15 mouse cellular contexts compared by ENCODE assay signal in genomic region chr13:56616386-56616785, GRCm38 (mm10). TPM values are rescaled to one million over a fixed set of nuclear protein-coding genes. Genes with fewer than 3 reads are reported as not detected.
DNase-seq lines count a peak whose midpoint lies in the region; ATAC-seq lines count a peak whose summit lies in the region.
"Had no signal": no experiment of that assay in that cellular context is flagged by ENCODE, and none has a peak within 500 bp of the region (broad histone marks: within the 10 kb centered on the region; RNA-seq: fewer than 3 reads in every experiment).

No protein-coding gene starts in this region.

- no peak overlapping the region for H3K9ac ChIP-seq in forebrain, embryonic 14.5 days (ENCODE audit: low read length)
- no peak overlapping the region for H3K9ac ChIP-seq in kidney, embryonic 16.5 days (replicated peaks; ENCODE audit: low read length)
- H3K9ac ChIP-seq in midbrain, embryonic 15.5 days = no peak overlapping the region
- H3K9ac ChIP-seq: hindbrain, embryonic 13.5 days; liver, embryonic 14.5 days had no signal

- DNase-seq in forebrain, embryonic 10.5 days (ENCODE audit: extremely low spot score, low spot score) = no peak
- no peak for DNase-seq in forebrain, embryonic 14.5 days (ENCODE audit: low spot score)
- DNase-seq in kidney, postnatal 36 days = no peak
- no peak for DNase-seq in urinary bladder, postnatal 36 days (ENCODE audit: low spot score in 2 of 2)
- DNase-seq: kidney, adult 8-10 months; right cerebral cortex, postnatal 14 days; thymus, adult 2 months had no signal

- no peaks in the 10 kb centered on the region for H3K36me3 ChIP-seq in forebrain, embryonic 10.5 days (replicated peaks)
- H3K36me3 ChIP-seq in forebrain, embryonic 14.5 days (ENCODE audit: control insufficient read depth, insufficient read depth, low read length) = no peaks in the 10 kb centered on the region
- H3K36me3 ChIP-seq in kidney, embryonic 16.5 days (ENCODE audit: insufficient read depth, low read length) = no peaks in the 10 kb centered on the region
- no peaks in the 10 kb centered on the region for H3K36me3 ChIP-seq in midbrain, embryonic 15.5 days (replicated peaks)
- H3K36me3 ChIP-seq: hindbrain, embryonic 13.5 days had no signal

- H3K27ac ChIP-seq in forebrain, embryonic 10.5 days = 0 out of 2 replicates have a peak overlapping the region, but pooled peaks have one; percentile 44
- no peak overlapping the region for H3K27ac ChIP-seq in forebrain, embryonic 14.5 days (ENCODE audit: low read depth, low read length)
- H3K27ac ChIP-seq in kidney, embryonic 16.5 days (ENCODE audit: low read length) = 0 out of 2 replicates have a peak overlapping the region, but pooled peaks have one; percentile 1
- no peak overlapping the region for H3K27ac ChIP-seq in midbrain, embryonic 15.5 days
- H3K27ac ChIP-seq: embryonic facial prominence, embryonic 13.5 days; hindbrain, embryonic 13.5 days; liver, embryonic 14.5 days had no signal

- H3K4me3 ChIP-seq in forebrain, embryonic 10.5 days = no peak overlapping the region
- H3K4me3 ChIP-seq in forebrain, embryonic 14.5 days (ENCODE audit: low read depth, low read length) = no peak overlapping the region
- H3K4me3 ChIP-seq in kidney, embryonic 16.5 days (ENCODE audit: low read length) = no peak overlapping the region
- no peak overlapping the region for H3K4me3 ChIP-seq in midbrain, embryonic 15.5 days
- H3K4me3 ChIP-seq: embryonic facial prominence, embryonic 13.5 days; hindbrain, embryonic 13.5 days had no signal

- WGBS in forebrain, embryonic 10.5 days = 81% methylated on average over 7 of the region's 7 CpGs
- 89% methylated on average over 7 of the region's 7 CpGs for WGBS in forebrain, embryonic 14.5 days
- WGBS in kidney, embryonic 16.5 days = 30% methylated on average over 7 of the region's 7 CpGs
- WGBS in midbrain, embryonic 15.5 days = 72% methylated on average over 7 of the region's 7 CpGs

- peaks cover 18% of the 10 kb centered on the region for H3K27me3 ChIP-seq in forebrain, embryonic 10.5 days (ENCODE audit: poor library complexity, severe bottlenecking)
- H3K27me3 ChIP-seq in forebrain, embryonic 14.5 days (replicated peaks; ENCODE audit: control insufficient read depth, insufficient read depth, low read length) = no peaks in the 10 kb centered on the region
- 0 out of 2 replicates have a peak, but pooled peaks cover 2% of the 10 kb centered on the region for H3K27me3 ChIP-seq in kidney, embryonic 16.5 days (ENCODE audit: insufficient read depth, low read length)
- H3K27me3 ChIP-seq in midbrain, embryonic 15.5 days (replicated peaks) = peaks cover 9% of the 10 kb centered on the region; the same call in 1 of the 2 replicates
- H3K27me3 ChIP-seq: embryonic facial prominence, embryonic 13.5 days had no signal

- H3K9me3 ChIP-seq in forebrain, embryonic 10.5 days = no peaks in the 10 kb centered on the region
- no peaks in the 10 kb centered on the region for H3K9me3 ChIP-seq in forebrain, embryonic 14.5 days (replicated peaks; ENCODE audit: control insufficient read depth, low read length)
- H3K9me3 ChIP-seq in kidney, embryonic 16.5 days (ENCODE audit: low read length) = no peaks in the 10 kb centered on the region
- H3K9me3 ChIP-seq in midbrain, embryonic 15.5 days = no peaks in the 10 kb centered on the region
- H3K9me3 ChIP-seq: embryonic facial prominence, embryonic 13.5 days; hindbrain, embryonic 13.5 days had no signal

- H3K4me1 ChIP-seq in forebrain, embryonic 10.5 days = peaks cover 53% of the 10 kb centered on the region
- H3K4me1 ChIP-seq in forebrain, embryonic 14.5 days (ENCODE audit: control insufficient read depth, insufficient read depth, low read length) = peaks cover 9% of the 10 kb centered on the region; the same call in 1 of the 2 replicates
- H3K4me1 ChIP-seq in kidney, embryonic 16.5 days (ENCODE audit: insufficient read depth, low read length) = peaks cover 62% of the 10 kb centered on the region
- H3K4me1 ChIP-seq in midbrain, embryonic 15.5 days = peaks cover 7% of the 10 kb centered on the region; the same call in 1 of the 2 replicates

- no peak for ATAC-seq in forebrain, embryonic 14.5 days
- ATAC-seq in kidney, embryonic 16.5 days (ENCODE audit: low FRiP score, low TSS enrichment) = no peak
- ATAC-seq in common myeloid progenitor, adult 5-6 weeks (replicated peaks; ENCODE audit: low read depth, poor library complexity, severe bottlenecking) = peak; percentile 2; the same call in 1 of the 2 replicates
- ATAC-seq in megakaryocyte progenitor cell, adult 5-6 weeks (replicated peaks; ENCODE audit: poor library complexity) = peak; percentile 7; the same call in 1 of the 2 replicates
- no peak for ATAC-seq in midbrain, embryonic 15.5 days (replicated peaks)
- ATAC-seq: activated CD4-positive, CD25-positive, alpha-beta regulatory T cell, adult 4 months had no signal

- no peak overlapping the region for H3K4me2 ChIP-seq in forebrain, embryonic 14.5 days (ENCODE audit: low read length)
- no peak overlapping the region for H3K4me2 ChIP-seq in kidney, embryonic 16.5 days (replicated peaks; ENCODE audit: low read depth, low read length)
- H3K4me2 ChIP-seq in midbrain, embryonic 15.5 days = no peak overlapping the region
- H3K4me2 ChIP-seq: embryonic facial prominence, embryonic 13.5 days; hindbrain, embryonic 13.5 days had no signal

RNA-seq across cellular contexts. Expression of gene Tgfbi, which starts 7.1 kb away (rescaled TPM):
- polyA plus RNA-seq in forebrain, embryonic 10.5 days (2016; fragmentation: Nextera tagmentation; extraction: Ambion mirVana) = 20.1 and 22.1 TPM in 2 replicates
- 3.0 and 3.8 TPM in 2 replicates for polyA plus RNA-seq in forebrain, embryonic 14.5 days (2014; fragmentation: Nextera tagmentation; extraction: Ambion mirVana)
- 133 and 135 TPM in 2 replicates for polyA plus RNA-seq in kidney, embryonic 16.5 days (2015; fragmentation: Nextera tagmentation; extraction: Ambion mirVana)
- 5.5 and 7.2 TPM in 2 replicates for total RNA-seq in common myeloid progenitor, adult 5-6 weeks (2017)
- total RNA-seq in megakaryocyte progenitor cell, adult 5-6 weeks (2015) = 8.4 and 10.1 TPM in 2 replicates
- total RNA-seq in megakaryocyte progenitor cell, adult 5-6 weeks (2017) = 15.4 and 15.7 TPM in 2 replicates
- 3.6 and 4.4 TPM in 2 replicates for polyA plus RNA-seq in midbrain, embryonic 15.5 days (2015; fragmentation: Nextera tagmentation; extraction: Ambion mirVana)

Comparison
In these comparisons a context has a peak if more than half of its experiments do, and no peak if none do; other contexts are left out.
1. H3K27ac ChIP-seq: peak in forebrain, embryonic 10.5 days (single experiment) and kidney, embryonic 16.5 days (single experiment); none in forebrain, embryonic 14.5 days (single experiment) and midbrain, embryonic 15.5 days (single experiment).
2. ATAC-seq: peak in common myeloid progenitor, adult 5-6 weeks (single experiment) and megakaryocyte progenitor cell, adult 5-6 weeks (single experiment); none in forebrain, embryonic 14.5 days (single experiment), kidney, embryonic 16.5 days (single experiment) and midbrain, embryonic 15.5 days (single experiment).